Mouse (Mus musculus): ENCODE data around the gene Gm5767.

DNA sequence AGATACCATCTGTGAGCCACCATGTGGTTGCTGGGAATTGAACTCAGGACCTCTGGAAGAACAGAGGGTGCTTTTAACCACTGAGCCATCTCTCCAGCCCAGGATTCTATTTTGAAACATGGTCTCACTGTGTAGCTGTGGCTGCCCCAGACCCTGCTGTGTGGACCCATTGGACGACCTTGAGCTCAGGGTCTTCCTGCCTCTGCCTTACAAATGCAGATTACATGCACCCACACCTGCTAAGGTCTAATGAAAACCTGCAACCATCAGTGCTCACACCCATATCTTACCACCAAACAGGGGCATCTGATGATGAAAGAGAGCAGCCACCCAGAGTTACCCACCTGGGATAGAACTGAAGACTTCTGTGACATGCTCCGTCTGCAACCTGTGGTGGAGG is 24.3 kb upstream of the Gm5767 start:
- TF ChIP-seq CHD2 (IDR thresholded peaks at IDR 0.05; ENCODE audit: low read depth, low read length) = no peak
- TF ChIP-seq ZNF384 (IDR thresholded peaks at IDR 0.05; ENCODE audit: low read depth, low read length) = no peak
- no peak for TF ChIP-seq ZC3H11A (IDR thresholded peaks at IDR 0.05; ENCODE audit: borderline replicate concordance, low read depth, low read length)
- TF ChIP-seq HCFC1 (IDR thresholded peaks at IDR 0.05; ENCODE audit: borderline replicate concordance, insufficient read depth, low read length) = no peak
- no peak for TF ChIP-seq MAFK (IDR thresholded peaks at IDR 0.05; ENCODE audit: insufficient read depth, low read depth, low read length)
